Mouse (Mus musculus) limb, embryonic 10.5 days (tissue): ENCODE data around the gene Mn1. TPM values are rescaled to one million over a fixed set of nuclear protein-coding genes. Genes with fewer than 3 reads are reported as not detected.

ENCODE experiments used
- DNase-seq: peaks from one replicate; pipeline ENCODE4 v3.0.0-alpha.2; 2017; ENCODE audit warnings: low spot score
- H3K27ac ChIP-seq: fragments of 300-500 bp; sonication (generic); 2 replicates; pipeline ENCODE4 v1.5.1; 2016; ENCODE audit warnings: mild to moderate bottlenecking
- H3K27me3 ChIP-seq: fragments of 300-500 bp; sonication (generic); 2 replicates; pipeline ENCODE4 v1.6.1; 2016; ENCODE audit warnings: low read depth, mild to moderate bottlenecking; ENCODE audit not compliant: poor library complexity, severe bottlenecking
- H3K36me3 ChIP-seq: fragments of 300-500 bp; sonication (generic); 2 replicates; pipeline ENCODE4 v1.6.1; 2016; ENCODE audit warnings: mild to moderate bottlenecking, moderate library complexity
- H3K4me1 ChIP-seq: fragments of 300-500 bp; sonication (generic); 2 replicates; pipeline ENCODE4 v1.6.1; 2016
- H3K4me3 ChIP-seq: fragments of 300-500 bp; sonication (generic); 2 replicates; pipeline ENCODE4 v1.5.1; 2016; ENCODE audit warnings: mild to moderate bottlenecking, moderate library complexity
- H3K9me3 ChIP-seq: fragments of 300-500 bp; sonication (generic); replicated peaks from 2 replicates; pipeline ENCODE4 v1.6.1; 2016; ENCODE audit warnings: mild to moderate bottlenecking
- WGBS: fragments of 180-500 bp; shearing (Covaris S2); methylation state at CpG from one replicate; pipeline ENCODE4 v1.1.7; 2016; 5-methylcytosine and 5-hydroxymethylcytosine counted together
- polyA plus RNA-seq: library from polyadenylated mRNA; unstranded; fragments of >200 nt; fragmentation: Nextera tagmentation; extraction: Ambion mirVana; gene quantifications from 2 replicates; pipeline ENCODE4 v1.2.1, GENCODE M21; 2016

The Mn1 gene
- polyA plus RNA-seq, 1 experiment from 2014 or later, result 13.1 TPM

GRCm38 (mm10) chr5:111416048-111416447, 1.1 kb upstream of the Mn1 start:
- H3K4me3 ChIP-seq, result peak overlapping the region; percentile 78
- H3K4me1 ChIP-seq, result peaks cover 68% of the 10 kb centered on the region
- no peak for DNase-seq
- H3K36me3 ChIP-seq, result peaks cover 19% of the 10 kb centered on the region
- peaks cover 82% of the 10 kb centered on the region for H3K27me3 ChIP-seq
- H3K27ac ChIP-seq, result peak overlapping the region; percentile 97
- H3K9me3 ChIP-seq, result no peaks in the 10 kb centered on the region
- 4% methylated on average over 13 of the region's 13 CpGs for WGBS

DNA sequence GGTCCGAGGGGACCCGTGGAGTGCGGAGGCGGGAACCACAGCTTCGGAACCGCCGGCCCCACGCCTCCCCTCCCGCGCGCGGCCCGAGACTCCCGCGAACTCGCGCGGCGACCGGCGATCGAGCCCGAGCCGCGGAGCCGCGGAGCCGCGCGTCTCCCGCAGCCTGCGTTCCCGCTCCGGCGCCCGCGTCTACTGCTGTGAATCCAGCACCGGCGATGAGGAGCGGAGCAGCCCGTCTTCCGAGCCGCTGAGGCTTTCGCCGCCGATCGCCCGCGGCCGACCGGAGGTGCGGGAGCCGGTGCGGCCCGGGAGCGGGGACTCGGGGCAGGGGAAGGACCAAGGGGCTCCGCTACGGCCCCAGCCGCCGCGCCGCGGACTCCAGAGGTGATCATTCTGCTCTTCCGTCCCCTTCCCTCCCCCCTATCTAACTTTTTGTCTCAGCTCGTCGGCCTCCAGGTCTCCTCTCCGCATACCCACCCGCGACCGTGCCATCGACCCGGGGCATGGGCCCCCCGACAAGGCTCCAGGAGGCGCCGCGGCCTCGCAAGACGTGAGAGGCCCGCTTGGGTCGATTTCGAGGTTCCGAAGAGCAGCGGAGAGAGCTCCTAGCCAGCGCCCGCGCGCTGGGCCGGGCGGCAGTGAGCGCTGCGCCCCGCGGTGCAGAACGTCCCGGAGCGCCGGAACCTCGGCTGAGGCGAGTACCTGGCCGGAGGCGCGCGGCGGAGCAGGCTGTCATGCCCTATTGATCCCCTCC, 393 bp downstream of the Mn1 start:
- Histone ChIP-seq H3K9me3 (no peaks in the 10 kb centered on the region), H3K4me1 (peaks cover 82% of the 10 kb centered on the region), H3K27ac (peak overlapping the region; percentile 97), H3K36me3 (peaks cover 30% of the 10 kb centered on the region), H3K27me3 (peaks cover 82% of the 10 kb centered on the region), H3K4me3 (peak overlapping the region; percentile 78)
- under 1% methylated on average over 105 of the region's 105 CpGs for WGBS
- DNase-seq, result peak; percentile 66

DNA sequence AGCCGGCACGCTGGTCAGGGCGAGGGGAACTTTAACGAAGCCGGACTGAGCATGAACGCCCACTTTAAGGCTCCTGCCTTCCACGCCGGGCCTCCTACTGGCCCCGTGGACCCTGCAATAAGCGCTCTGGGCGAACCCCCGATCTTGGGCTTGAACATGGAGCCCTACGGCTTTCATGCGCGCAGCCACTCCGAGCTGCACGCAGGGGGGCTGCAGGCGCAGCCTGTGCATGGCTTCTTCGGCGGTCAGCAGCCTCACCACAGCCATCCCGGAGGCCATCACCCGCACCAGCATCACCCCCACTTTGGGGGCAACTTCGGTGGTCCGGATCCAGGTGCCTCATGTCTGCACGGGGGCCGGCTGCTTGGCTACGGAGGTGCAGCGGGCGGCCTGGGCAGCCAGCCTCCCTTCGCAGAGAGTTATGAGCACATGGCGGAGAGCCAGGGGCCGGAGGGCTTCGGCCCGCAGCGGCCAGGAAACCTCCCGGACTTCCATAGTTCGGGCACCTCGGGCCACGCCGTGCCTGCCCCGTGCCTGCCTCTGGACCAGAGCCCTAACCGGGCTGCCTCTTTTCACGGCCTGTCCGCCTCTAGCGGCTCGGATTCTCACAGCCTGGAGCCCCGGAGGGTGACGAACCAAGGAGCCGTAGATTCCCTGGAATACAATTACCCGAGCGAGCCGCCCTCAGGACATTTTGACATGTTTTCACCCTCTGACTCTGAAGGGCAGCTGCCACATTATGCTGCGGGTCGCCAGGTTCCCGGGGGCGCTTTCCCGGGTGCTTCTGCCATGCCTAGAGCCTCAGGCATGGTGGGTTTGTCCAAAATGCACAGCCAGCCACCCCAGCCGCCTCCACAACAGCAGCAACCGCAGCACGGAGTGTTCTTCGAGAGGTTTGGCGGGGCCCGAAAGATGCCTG, 1.3 kb downstream of the Mn1 start:
- 2% methylated on average over 63 of the region's 63 CpGs for WGBS
- H3K4me1 ChIP-seq, result peaks cover 85% of the 10 kb centered on the region
- peaks cover 81% of the 10 kb centered on the region for H3K27me3 ChIP-seq

DNA sequence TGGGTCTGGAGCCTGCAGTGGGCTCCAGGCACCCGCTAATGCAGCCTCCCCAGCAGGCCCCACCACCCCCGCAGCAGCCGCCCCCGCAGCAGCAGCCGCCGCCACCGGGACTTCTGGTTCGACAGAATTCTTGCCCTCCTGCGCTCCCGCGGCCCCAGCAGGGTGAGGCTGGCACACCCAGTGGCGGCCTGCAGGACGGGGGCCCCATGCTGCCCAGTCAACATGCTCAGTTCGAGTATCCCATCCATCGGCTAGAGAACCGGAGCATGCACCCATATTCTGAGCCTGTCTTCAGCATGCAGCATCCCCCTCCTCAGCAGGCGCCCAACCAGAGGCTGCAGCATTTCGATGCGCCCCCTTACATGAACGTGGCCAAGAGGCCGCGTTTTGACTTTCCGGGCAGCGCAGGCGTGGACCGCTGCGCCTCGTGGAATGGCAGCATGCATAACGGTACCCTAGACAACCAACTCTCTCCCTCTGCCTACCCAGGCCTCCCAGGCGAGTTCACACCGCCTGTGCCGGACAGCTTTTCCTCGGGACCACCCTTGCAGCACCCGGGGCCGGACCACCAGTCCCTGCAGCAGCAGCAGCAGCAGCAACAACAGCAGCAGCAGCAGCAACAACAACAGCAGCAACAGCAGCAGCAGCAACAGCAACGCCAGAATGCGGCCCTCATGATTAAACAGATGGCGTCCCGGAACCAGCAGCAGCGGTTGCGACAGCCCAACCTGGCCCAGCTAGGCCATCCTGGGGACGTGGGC, 2.1 kb downstream of the Mn1 start:
- H3K4me3 ChIP-seq, result peak overlapping the region; percentile 78
- WGBS, result 3% methylated on average over 42 of the region's 42 CpGs
- H3K4me1 ChIP-seq, result peaks cover 81% of the 10 kb centered on the region
- H3K36me3 ChIP-seq, result peaks cover 30% of the 10 kb centered on the region
- H3K27ac ChIP-seq, result peak overlapping the region; percentile 97
- H3K27me3 ChIP-seq, result peaks cover 81% of the 10 kb centered on the region
- no peaks in the 10 kb centered on the region for H3K9me3 ChIP-seq
- DNase-seq, result peak; percentile 65

More for the DNA sequence above, 1.3 kb downstream of the Mn1 start:
- H3K4me3 ChIP-seq, result peak overlapping the region; percentile 78
- peak overlapping the region; percentile 97 for H3K27ac ChIP-seq
- peak; percentile 73 for DNase-seq
- H3K36me3 ChIP-seq, result peaks cover 30% of the 10 kb centered on the region
- H3K9me3 ChIP-seq, result no peaks in the 10 kb centered on the region

- peaks cover 81% of the 10 kb centered on the region for H3K27me3 ChIP-seq
- WGBS, result 2% methylated on average over 56 of the region's 56 CpGs
- H3K4me1 ChIP-seq, result peaks cover 73% of the 10 kb centered on the region
- peak overlapping the region; percentile 78 for H3K4me3 ChIP-seq
- no peaks in the 10 kb centered on the region for H3K9me3 ChIP-seq
- peaks cover 31% of the 10 kb centered on the region for H3K36me3 ChIP-seq
- H3K27ac ChIP-seq, result peak overlapping the region; percentile 97
- peak; percentile 64 for DNase-seq
Observed at GRCm38 (mm10) chr5:111420011-111420691, 3.0 kb downstream of the Mn1 start.

- 32% methylated on average over 22 of the region's 22 CpGs for WGBS
- H3K27me3 ChIP-seq, result peaks cover 78% of the 10 kb centered on the region
- H3K4me3 ChIP-seq, result peak overlapping the region; percentile 78
- peaks cover 66% of the 10 kb centered on the region for H3K4me1 ChIP-seq
- peak overlapping the region; percentile 97; the same call in 1 of the 2 replicates for H3K27ac ChIP-seq
- DNase-seq, result no peak
- H3K36me3 ChIP-seq, result peaks cover 34% of the 10 kb centered on the region
- no peaks in the 10 kb centered on the region for H3K9me3 ChIP-seq
Observed at GRCm38 (mm10) chr5:111420896-111421295, 3.7 kb downstream of the Mn1 start.

DNA sequence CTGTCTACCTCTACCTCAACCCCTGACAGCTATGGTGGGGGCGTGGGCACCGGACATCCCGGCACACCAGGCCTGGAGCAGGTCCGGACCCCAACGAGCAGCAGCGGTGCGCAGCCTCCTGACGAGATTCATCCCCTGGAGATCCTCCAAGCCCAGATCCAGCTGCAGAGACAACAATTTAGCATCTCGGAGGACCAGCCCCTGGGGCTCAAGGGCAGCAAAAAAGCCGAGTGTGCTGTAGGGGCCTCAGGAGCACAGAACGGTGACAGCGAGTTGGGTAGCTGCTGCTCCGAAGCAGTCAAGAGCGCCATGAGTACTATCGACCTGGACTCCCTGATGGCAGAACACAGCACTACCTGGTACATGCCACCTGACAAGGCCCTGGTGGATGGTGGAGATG, 4.3 kb downstream of the Mn1 start:
- peaks cover 34% of the 10 kb centered on the region for H3K36me3 ChIP-seq
- 67% methylated on average over 15 of the region's 15 CpGs for WGBS
- H3K4me3 ChIP-seq, result peak overlapping the region; percentile 78
- peaks cover 83% of the 10 kb centered on the region for H3K27me3 ChIP-seq
- H3K9me3 ChIP-seq, result no peaks in the 10 kb centered on the region
- peaks cover 64% of the 10 kb centered on the region for H3K4me1 ChIP-seq
- DNase-seq, result no peak
- H3K27ac ChIP-seq, result no peak overlapping the region

GRCm38 (mm10) chr5:111422058-111422800, 5.1 kb downstream of the Mn1 start:
- no peak for DNase-seq
- peaks cover 34% of the 10 kb centered on the region for H3K36me3 ChIP-seq
- peaks cover 58% of the 10 kb centered on the region for H3K4me1 ChIP-seq
- H3K9me3 ChIP-seq, result no peaks in the 10 kb centered on the region
- WGBS, result 76% methylated on average over 8 of the region's 8 CpGs
- peaks cover 91% of the 10 kb centered on the region for H3K27me3 ChIP-seq
- H3K4me3 ChIP-seq, result peak overlapping the region; percentile 20; the same call in 1 of the 2 replicates
- H3K27ac ChIP-seq, result no peak overlapping the region

- Histone ChIP-seq H3K27ac (no peak overlapping the region), H3K27me3 (peaks cover 93% of the 10 kb centered on the region), H3K4me1 (peaks cover 50% of the 10 kb centered on the region), H3K9me3 (no peaks in the 10 kb centered on the region), H3K36me3 (peaks cover 38% of the 10 kb centered on the region), H3K4me3 (peak overlapping the region; percentile 26)
- WGBS, result 78% methylated on average over 10 of the region's 10 CpGs
- DNase-seq, result no peak
Observed at GRCm38 (mm10) chr5:111423011-111423410, 5.8 kb downstream of the Mn1 start.

DNA sequence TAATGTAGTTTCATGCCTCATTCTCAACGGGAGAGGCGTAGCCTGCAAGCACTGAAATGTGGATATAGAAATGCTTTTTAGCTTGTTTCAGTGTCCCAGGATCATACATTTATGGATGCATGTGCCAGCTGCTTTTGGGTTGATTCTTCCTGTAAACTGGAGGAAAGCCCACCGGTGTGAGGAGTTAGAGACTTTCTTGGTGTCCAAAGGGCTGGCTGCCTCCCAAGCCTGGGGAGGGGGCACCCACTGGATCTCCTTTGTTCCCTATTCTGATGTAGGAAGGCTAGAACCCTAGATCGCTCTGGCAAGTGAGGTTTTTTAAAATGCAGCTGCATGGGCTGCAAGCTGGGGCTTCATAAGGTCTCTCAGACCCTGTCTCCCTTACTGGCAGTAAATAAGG, 6.5 kb downstream of the Mn1 start:
- no peak for DNase-seq
- Histone ChIP-seq H3K9me3 (no peaks in the 10 kb centered on the region), H3K4me3 (no peak overlapping the region), H3K4me1 (peaks cover 44% of the 10 kb centered on the region), H3K27ac (no peak overlapping the region), H3K27me3 (peaks cover 93% of the 10 kb centered on the region), H3K36me3 (peaks cover 38% of the 10 kb centered on the region)
- WGBS, result 92% methylated on average over 4 of the region's 4 CpGs

GRCm38 (mm10) chr5:111425813-111426212, 8.7 kb downstream of the Mn1 start:
- no peak overlapping the region for H3K27ac ChIP-seq
- no peak for DNase-seq
- H3K36me3 ChIP-seq, result peaks cover 21% of the 10 kb centered on the region
- WGBS, result 96% methylated on average over 9 of the region's 9 CpGs
- no peaks in the 10 kb centered on the region for H3K9me3 ChIP-seq
- peaks cover 88% of the 10 kb centered on the region for H3K27me3 ChIP-seq
- H3K4me3 ChIP-seq, result no peak overlapping the region
- H3K4me1 ChIP-seq, result peaks cover 22% of the 10 kb centered on the region
